Mouse (Mus musculus) cerebellum, adult 18-20 months (tissue): ENCODE measurements at regions not wholly inside any gene's neighbourhood (a gene's known extent, or its start where the extent isn't known, plus 50 kb on each side); places are given as distances from the start of the nearest gene placed in this dataset.

Source experiments
- DNase-seq, 2 experiments: peaks; one replicate each; pipeline ENCODE4 v3.0.0; 2021

GRCm38 (mm10) chr3:38254896-38255295 lies 229.7 kb downstream of the Ankrd50 start:
- DNase-seq: peak; percentile 39 to 62

GRCm38 (mm10) chr3:38251592-38251991 lies 233.1 kb downstream of the Ankrd50 start:
- no peak for DNase-seq

- DNase-seq: no peak
Measured at GRCm38 (mm10) chr3:38250552-38250951, 234.1 kb downstream of the Ankrd50 start.

GRCm38 (mm10) chr3:38248941-38249340 lies 235.7 kb downstream of the Ankrd50 start:
- DNase-seq: no peak

- no peak for DNase-seq
Measured at GRCm38 (mm10) chr3:38246439-38246838, 238.2 kb downstream of the Ankrd50 start.

- DNase-seq: no peak
Measured at GRCm38 (mm10) chr3:38243209-38243608, 241.4 kb downstream of the Ankrd50 start.

GRCm38 (mm10) chr3:38237616-38238015 lies 247.0 kb downstream of the Ankrd50 start:
- DNase-seq: no peak

GRCm38 (mm10) chr3:38235736-38236083 lies 248.9 kb downstream of the Ankrd50 start:
- no peak for DNase-seq

- no peak for DNase-seq
Measured at GRCm38 (mm10) chr3:38235033-38235735, 249.5 kb downstream of the Ankrd50 start.

GRCm38 (mm10) chr3:38234534-38234933 lies 250.1 kb downstream of the Ankrd50 start:
- no peak for DNase-seq

- DNase-seq: no peak
Measured at GRCm38 (mm10) chr3:38234006-38234405, 250.6 kb downstream of the Ankrd50 start.

GRCm38 (mm10) chr3:38233091-38233490 lies 251.6 kb downstream of the Ankrd50 start:
- no peak for DNase-seq

- DNase-seq: peak; percentile 12 to 24
Measured at GRCm38 (mm10) chr3:38232111-38233076, 252.2 kb downstream of the Ankrd50 start.

- DNase-seq: no peak
Measured at GRCm38 (mm10) chr3:38231506-38231905, 253.1 kb downstream of the Ankrd50 start.

- no peak for DNase-seq
Measured at GRCm38 (mm10) chr3:38230796-38231195, 253.8 kb downstream of the Ankrd50 start.

- DNase-seq: no peak
Measured at GRCm38 (mm10) chr3:38229686-38230085, 255.0 kb downstream of the Ankrd50 start.

- DNase-seq: no peak
Measured at GRCm38 (mm10) chr3:38229051-38229450, 255.6 kb downstream of the Ankrd50 start.

GRCm38 (mm10) chr3:38227596-38227995 lies 257.0 kb downstream of the Ankrd50 start:
- DNase-seq: peak; percentile 56 to 70

- no peak for DNase-seq
Measured at GRCm38 (mm10) chr3:38227121-38227520, 257.5 kb downstream of the Ankrd50 start.

- DNase-seq: no peak
Measured at GRCm38 (mm10) chr3:38226147-38226546, 258.5 kb downstream of the Ankrd50 start.

- DNase-seq: no peak
Measured at GRCm38 (mm10) chr3:38221834-38222215, 262.8 kb downstream of the Ankrd50 start.

- peak; percentile 35 to 63 for DNase-seq
Measured at GRCm38 (mm10) chr3:38220934-38221833, 263.5 kb downstream of the Ankrd50 start.

- no peak for DNase-seq
Measured at GRCm38 (mm10) chr3:38209081-38209480, 275.6 kb downstream of the Ankrd50 start.
